Mouse (Mus musculus) lung, adult 2 months (tissue): ENCODE measurements at regions not wholly inside any gene's neighbourhood (a gene's known extent, or its start where the extent isn't known, plus 50 kb on each side); places are given as distances from the start of the nearest gene placed in this dataset.

Source experiments
- DNase-seq: peaks from one replicate; pipeline ENCODE4 v3.0.0; 2022
- H3K4me1 ChIP-seq: fragments of 200-500 bp; 2 replicates; pipeline ENCODE4 v1.6.1; 2011; ENCODE audit warnings: low read length; ENCODE audit not compliant: control insufficient read depth, insufficient read depth
- H3K4me3 ChIP-seq: fragments of 200-500 bp; replicated peaks from 2 replicates; pipeline ENCODE3; 2011; ENCODE audit warnings: low read depth, mild to moderate bottlenecking, control low read depth, low read length; ENCODE audit errors: extremely low read depth
- CTCF ChIP-seq: fragments of 200-500 bp; IDR thresholded peaks from 2 replicates; pipeline ENCODE4 v1.5.1; 2011; ENCODE audit warnings: mild to moderate bottlenecking, low read length, control low read depth; ENCODE audit not compliant: insufficient read depth
- POLR2A ChIP-seq: fragments of 200-500 bp; IDR thresholded peaks from 2 replicates; pipeline ENCODE4 v1.6.1; 2011; ENCODE audit warnings: low read depth, mild to moderate bottlenecking, control low read depth, low read length, borderline replicate concordance; ENCODE audit errors: extremely low read depth
- WGBS: fragments of 180-500 bp; shearing (Covaris S2); methylation state at CpG from one replicate; pipeline ENCODE4 v1.1.7; 2018; 5-methylcytosine and 5-hydroxymethylcytosine counted together

DNA sequence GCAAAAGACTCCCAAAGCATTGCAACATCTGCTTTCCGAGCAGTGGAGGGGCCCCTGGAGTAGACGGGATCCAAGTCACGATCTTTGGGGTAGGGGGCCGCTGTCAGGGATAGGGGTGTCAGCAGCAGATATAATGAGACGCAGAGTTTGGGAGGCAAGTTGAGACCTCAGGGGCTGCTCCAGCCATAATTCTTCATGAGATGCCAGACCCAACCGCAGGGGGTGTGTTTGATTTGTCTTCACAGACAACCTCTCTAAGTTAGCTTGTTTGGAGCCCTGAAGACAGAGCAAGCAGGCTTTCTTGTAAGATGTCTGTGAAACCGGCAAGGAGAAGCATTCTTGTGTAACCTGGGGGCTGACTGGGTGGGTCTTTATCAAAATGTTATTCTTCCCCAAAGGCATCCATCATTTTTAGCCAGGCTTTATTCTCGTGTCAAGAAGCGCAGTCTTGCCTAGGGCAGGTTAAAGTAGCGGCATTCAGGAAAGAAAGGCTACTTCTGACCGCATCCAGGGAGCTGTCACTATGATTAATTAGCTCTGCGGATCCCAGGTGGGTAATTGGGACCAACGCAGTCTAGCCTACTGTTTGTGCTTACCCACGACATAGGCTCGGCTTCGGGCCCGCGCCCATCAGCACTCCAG, 234.6 kb downstream of the 1500009L16Rik start:
- no peak for DNase-seq
- Histone ChIP-seq H3K4me3 (no peak overlapping the region), H3K4me1 (no peaks in the 10 kb centered on the region)
- TF ChIP-seq POLR2A (no peak), CTCF (no peak)
- WGBS, result 47% methylated on average over 18 of the region's 18 CpGs

DNA sequence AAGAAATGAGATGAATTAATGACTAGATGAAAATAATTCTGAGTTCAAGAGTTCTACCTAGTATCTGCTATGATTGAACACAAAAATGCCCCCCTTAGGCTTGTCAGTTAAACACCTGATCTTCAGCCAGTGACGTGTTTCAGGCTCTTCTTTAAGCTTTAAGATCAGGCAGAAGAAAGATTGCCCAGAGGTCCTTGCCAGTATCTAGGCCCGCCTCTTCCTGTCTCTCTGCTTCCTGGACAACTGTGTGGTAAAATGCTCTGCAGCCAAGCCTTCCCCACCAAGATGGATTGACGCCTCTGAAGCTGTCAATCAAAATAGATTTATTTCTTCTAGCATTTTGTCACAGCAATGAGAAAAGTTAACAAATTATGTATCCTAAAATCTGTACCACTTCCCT, 235.7 kb downstream of the 1500009L16Rik start:
- TF ChIP-seq POLR2A, result no peak
- TF ChIP-seq CTCF, result no peak
- 84% methylated on average over 3 of the region's 3 CpGs for WGBS

DNA sequence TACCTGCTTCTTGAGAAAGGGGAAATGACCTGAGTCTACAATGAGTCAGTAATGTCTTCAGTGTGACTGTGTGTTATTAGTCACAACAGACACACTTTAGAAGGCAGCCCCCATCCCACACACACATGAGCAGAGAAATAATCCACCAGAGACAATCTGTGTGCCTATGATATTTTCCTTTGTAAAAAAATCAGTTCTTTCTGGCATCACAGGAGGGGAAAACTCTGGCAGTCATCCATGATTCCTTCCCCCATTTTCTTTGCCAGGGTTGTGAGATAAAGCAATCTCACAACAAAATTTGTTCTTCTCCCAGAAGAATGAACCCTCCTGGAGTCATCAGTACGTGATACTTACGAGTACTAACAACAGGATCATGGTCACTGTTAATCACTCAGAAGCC, 236.2 kb downstream of the 1500009L16Rik start:
- no peak for DNase-seq
- Histone ChIP-seq H3K4me3 (no peak overlapping the region), H3K4me1 (no peaks in the 10 kb centered on the region)
- no peak for TF ChIP-seq CTCF
- no peak for TF ChIP-seq POLR2A
- 93% methylated on average over 2 of the region's 2 CpGs for WGBS

More for the DNA sequence above, 235.7 kb downstream of the 1500009L16Rik start:
- no peak for DNase-seq
- Histone ChIP-seq H3K4me3 (no peak overlapping the region), H3K4me1 (no peaks in the 10 kb centered on the region)

DNA sequence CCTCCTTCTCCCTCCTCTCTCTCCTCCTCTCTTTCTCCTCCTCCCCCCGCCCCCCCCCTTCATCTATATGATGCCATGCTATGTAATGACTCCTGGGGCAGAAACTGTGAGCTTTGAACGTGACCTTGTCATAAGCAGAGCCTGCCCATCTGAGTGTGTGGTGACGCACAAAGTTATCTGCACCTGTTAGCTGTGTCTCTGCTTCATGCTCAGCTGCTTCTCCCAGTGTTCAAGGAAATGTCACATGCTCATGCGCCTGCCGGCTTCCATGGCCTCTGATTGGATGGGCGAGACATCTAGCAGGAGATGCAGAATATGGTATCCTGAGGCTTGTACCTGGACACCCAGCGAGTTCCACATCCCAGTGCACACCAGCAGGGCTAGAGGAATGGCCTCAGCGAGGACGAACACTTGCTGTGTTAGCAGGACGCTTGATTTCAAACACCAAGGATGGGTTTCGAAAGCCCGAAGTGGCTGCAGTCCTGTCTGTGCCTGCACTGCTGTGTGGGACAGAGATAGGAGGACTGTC, 240.6 kb downstream of the 1500009L16Rik start:
- no peaks in the 10 kb centered on the region for H3K4me1 ChIP-seq
- no peak for DNase-seq
- no peak overlapping the region for H3K4me3 ChIP-seq
- WGBS, result 89% methylated on average over 12 of the region's 12 CpGs
- TF ChIP-seq CTCF (no peak), POLR2A (no peak)

DNA sequence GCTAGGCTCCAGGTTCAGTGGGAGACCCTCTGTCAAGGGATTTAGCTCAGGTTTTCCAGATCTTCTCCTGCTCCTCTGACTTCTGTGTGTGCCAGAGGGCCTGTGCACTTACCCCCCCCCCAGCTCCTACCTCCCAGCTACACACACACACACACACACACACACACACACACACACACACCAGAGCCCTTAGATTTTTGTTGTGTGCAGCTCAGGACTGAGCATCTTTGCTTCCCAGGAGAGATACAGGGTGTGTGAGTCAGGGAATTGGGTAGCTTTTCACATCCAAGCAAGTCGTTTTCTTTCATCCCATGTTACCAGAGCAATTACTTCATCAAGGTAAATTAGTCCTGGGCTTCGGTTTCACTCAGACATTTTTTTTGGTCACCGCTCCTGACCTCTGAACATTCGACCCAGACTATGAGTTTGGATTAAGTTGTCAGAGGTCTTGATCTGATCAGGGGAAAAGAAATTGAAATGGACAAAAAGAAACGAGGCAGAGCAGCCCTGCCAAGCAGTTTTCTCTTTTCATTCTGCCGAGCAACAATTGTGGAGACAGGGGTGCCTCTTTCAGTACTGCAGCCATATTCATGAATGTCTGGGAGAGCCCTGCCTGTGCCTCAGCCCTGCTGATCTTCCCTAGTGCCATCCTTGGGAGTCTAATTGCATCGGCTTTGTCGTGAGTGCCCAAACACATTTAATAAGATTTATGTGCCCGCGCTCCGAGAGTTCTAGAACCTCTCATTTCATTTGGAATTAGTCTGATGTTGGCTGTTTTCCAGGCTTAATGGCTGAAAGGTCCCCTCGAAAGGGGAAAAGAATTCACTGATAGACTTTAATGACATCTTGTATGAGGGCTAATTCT, 241.3 kb downstream of the 1500009L16Rik start:
- TF ChIP-seq CTCF (no peak), POLR2A (no peak)
- 71% methylated on average over 12 of the region's 12 CpGs for WGBS
- H3K4me1 ChIP-seq, result no peaks in the 10 kb centered on the region
- no peak for DNase-seq
- no peak overlapping the region for H3K4me3 ChIP-seq

DNA sequence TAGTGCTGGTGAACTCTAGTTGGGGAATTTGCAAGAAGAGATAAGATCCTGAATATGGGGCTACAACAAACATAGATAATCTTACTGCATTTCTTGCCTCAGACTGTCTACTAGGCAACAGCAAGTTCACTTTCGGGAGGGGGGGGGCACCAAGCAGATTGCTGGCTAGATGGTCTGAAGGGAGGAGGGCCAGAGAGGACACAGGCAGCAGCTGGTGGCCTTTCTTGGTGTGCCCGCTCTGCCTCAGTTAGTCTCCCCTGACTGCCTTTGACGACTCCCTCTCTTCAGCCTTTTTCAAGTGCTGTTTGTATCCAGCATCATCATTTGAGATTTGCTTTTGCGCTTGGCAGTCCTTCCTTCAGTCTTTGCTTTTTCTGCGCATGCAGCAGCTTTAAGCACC, 242.2 kb downstream of the 1500009L16Rik start:
- 87% methylated on average over 5 of the region's 5 CpGs for WGBS
- DNase-seq, result no peak
- H3K4me1 ChIP-seq, result no peaks in the 10 kb centered on the region
- H3K4me3 ChIP-seq, result no peak overlapping the region
- TF ChIP-seq POLR2A (no peak), CTCF (no peak)

DNA sequence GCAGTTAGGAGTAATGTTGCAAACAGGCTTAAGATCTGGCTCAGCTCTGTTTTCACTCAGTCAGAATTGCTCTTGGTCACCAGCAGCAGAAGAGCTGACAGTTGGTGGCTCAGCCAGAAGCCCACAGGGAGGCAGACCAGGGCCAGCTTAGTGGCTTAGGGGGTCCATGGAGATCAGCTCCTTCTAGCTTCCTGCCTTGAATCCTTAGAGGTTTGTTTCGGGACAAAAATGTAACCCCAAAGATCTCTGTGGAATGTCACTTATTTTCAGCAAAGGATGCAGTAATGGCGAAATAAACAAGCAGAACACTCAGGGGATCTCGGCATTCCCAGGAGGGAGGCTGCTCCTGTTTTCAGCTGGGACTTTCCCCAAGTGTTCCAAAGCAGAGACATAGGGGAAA, 247.8 kb downstream of the 1500009L16Rik start:
- H3K4me1 ChIP-seq, result peaks cover 5% of the 10 kb centered on the region; the same call in 1 of the 2 replicates
- DNase-seq, result no peak
- 58% methylated on average over 3 of the region's 3 CpGs for WGBS
- no peak overlapping the region for H3K4me3 ChIP-seq
- TF ChIP-seq POLR2A (no peak), CTCF (no peak)

DNA sequence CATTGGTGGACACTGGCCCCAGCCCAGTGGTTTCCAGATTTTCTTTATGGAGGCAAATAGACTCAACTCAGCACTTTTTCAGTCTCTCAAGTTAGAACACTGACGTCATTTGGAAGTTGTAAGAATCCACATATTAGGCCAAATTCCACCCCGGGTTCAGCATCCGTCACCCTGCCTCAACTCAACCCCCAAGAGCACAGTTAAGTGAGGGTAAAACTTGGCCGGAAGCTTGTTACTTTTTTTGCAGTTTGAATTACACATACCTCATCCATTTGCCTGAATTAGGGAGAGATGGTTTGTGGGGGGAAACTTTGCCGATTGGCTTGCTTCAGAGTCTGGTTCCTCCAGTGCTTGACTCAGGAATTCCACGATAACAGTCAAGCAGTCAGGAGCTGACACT, 251.9 kb downstream of the 1500009L16Rik start:
- peaks cover 5% of the 10 kb centered on the region; the same call in 1 of the 2 replicates for H3K4me1 ChIP-seq
- DNase-seq, result no peak
- 57% methylated on average over 6 of the region's 6 CpGs for WGBS
- H3K4me3 ChIP-seq, result no peak overlapping the region
- TF ChIP-seq POLR2A, result no peak
- TF ChIP-seq CTCF, result no peak

DNA sequence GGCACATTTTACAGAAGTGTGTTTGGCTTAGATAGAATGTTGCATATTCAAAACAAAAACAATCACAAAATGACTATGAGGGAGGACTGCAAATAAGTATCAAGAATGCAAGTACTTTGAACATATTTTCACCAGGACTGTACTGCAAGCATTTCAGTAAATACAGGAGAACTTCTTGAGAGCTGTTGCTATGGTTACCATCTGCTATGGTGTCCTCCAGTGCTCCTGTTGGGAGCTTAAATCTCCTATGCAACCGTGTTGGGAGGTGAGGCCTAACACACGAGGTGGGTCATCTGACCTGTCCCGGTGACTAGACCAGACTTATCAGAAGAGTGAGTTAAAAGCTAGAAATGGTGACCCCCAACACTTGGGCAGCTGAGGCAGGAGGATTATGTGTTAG, 253.9 kb downstream of the 1500009L16Rik start:
- H3K4me3 ChIP-seq, result no peak overlapping the region
- no peak for DNase-seq
- TF ChIP-seq POLR2A, result no peak
- no peak for TF ChIP-seq CTCF
- no peaks in the 10 kb centered on the region for H3K4me1 ChIP-seq
- WGBS, result 58% methylated on average over 3 of the region's 3 CpGs
